Mouse (Mus musculus) layer of hippocampus, postnatal 36 days (tissue): ENCODE data around the gene Nubp2. TPM values are rescaled to one million over a fixed set of nuclear protein-coding genes. Genes with fewer than 3 reads are reported as not detected.

Source experiments
- DNase-seq, 2 experiments: peaks; one replicate each; pipeline ENCODE4 v3.0.0; 2022
- total RNA-seq, 2 experiments: library from RNA; stranded (reverse); gene quantifications; 2 replicates each; pipeline ENCODE4 v1.2.3; 2021

The Nubp2 gene
- total RNA-seq, 2 experiments from 2014 or later: 33.2 to 37.1 TPM

- no peak for DNase-seq
Observed at GRCm38 (mm10) chr17:24894061-24894994, 8.2 kb upstream of the Nubp2 start.

GRCm38 (mm10) chr17:24893276-24893675, 7.1 kb upstream of the Nubp2 start:
- no peak for DNase-seq

GRCm38 (mm10) chr17:24892785-24893184, 6.6 kb upstream of the Nubp2 start:
- no peak for DNase-seq

GRCm38 (mm10) chr17:24891321-24891720, 5.2 kb upstream of the Nubp2 start:
- no peak for DNase-seq

- no peak for DNase-seq
Observed at GRCm38 (mm10) chr17:24890151-24891092, 4.3 kb upstream of the Nubp2 start.

GRCm38 (mm10) chr17:24888862-24889261, 2.7 kb upstream of the Nubp2 start:
- DNase-seq: no peak

GRCm38 (mm10) chr17:24887291-24888080, 1.3 kb upstream of the Nubp2 start:
- DNase-seq: no peak

GRCm38 (mm10) chr17:24886932-24887271, 753 bp upstream of the Nubp2 start:
- no peak for DNase-seq

- DNase-seq: no peak
Observed at GRCm38 (mm10) chr17:24885356-24886133, 604 bp downstream of the Nubp2 start.

- DNase-seq: no peak
Observed at GRCm38 (mm10) chr17:24884391-24884790, 1.8 kb downstream of the Nubp2 start.

- no peak for DNase-seq
Observed at GRCm38 (mm10) chr17:24881738-24882440, 4.3 kb downstream of the Nubp2 start.

GRCm38 (mm10) chr17:24878531-24878930, 7.6 kb downstream of the Nubp2 start:
- no peak for DNase-seq

GRCm38 (mm10) chr17:24878117-24878397, 8.1 kb downstream of the Nubp2 start:
- no peak for DNase-seq

GRCm38 (mm10) chr17:24877336-24878116, 8.6 kb downstream of the Nubp2 start:
- no peak for DNase-seq

- no peak for DNase-seq
Observed at GRCm38 (mm10) chr17:24874989-24875388, 11.2 kb downstream of the Nubp2 start.

GRCm38 (mm10) chr17:24874405-24874745, 11.8 kb downstream of the Nubp2 start:
- DNase-seq: no peak

GRCm38 (mm10) chr17:24873695-24874404, 12.3 kb downstream of the Nubp2 start:
- DNase-seq: no peak

- DNase-seq: no peak
Observed at GRCm38 (mm10) chr17:24867914-24868313, 18.2 kb downstream of the Nubp2 start.

- no peak for DNase-seq
Observed at GRCm38 (mm10) chr17:24865776-24866175, 20.4 kb downstream of the Nubp2 start, which contains the start of gene Igfals. Gene Igfals, plus strand, starts transcription at chr17:24865997.

GRCm38 (mm10) chr17:24861785-24862184, 24.4 kb downstream of the Nubp2 start:
- DNase-seq: no peak
